Mouse (Mus musculus) G1E (cell line): ENCODE data around the gene Zfp93.

ENCODE experiments used
- CTCF ChIP-seq: IDR thresholded peaks from 2 replicates; pipeline ENCODE4 v1.5.1; 2012; ENCODE audit warnings: low read depth, low read length, inconsistent platforms, mixed read lengths
- GATA1 ChIP-seq: IDR thresholded peaks from 2 replicates; pipeline ENCODE4 v1.6.1; 2012; ENCODE audit warnings: borderline replicate concordance, low read length, inconsistent platforms, mixed read lengths
- GATA2 ChIP-seq: IDR thresholded peaks from 2 replicates; pipeline ENCODE4 v1.6.1; 2012; ENCODE audit warnings: low read depth, low read length, inconsistent platforms, borderline replicate concordance
- POLR2AphosphoS5 ChIP-seq: IDR thresholded peaks from 2 replicates; pipeline ENCODE4 v1.6.1; 2012; ENCODE audit warnings: low read depth, low read length, inconsistent platforms; ENCODE audit not compliant: insufficient replicate concordance

DNA sequence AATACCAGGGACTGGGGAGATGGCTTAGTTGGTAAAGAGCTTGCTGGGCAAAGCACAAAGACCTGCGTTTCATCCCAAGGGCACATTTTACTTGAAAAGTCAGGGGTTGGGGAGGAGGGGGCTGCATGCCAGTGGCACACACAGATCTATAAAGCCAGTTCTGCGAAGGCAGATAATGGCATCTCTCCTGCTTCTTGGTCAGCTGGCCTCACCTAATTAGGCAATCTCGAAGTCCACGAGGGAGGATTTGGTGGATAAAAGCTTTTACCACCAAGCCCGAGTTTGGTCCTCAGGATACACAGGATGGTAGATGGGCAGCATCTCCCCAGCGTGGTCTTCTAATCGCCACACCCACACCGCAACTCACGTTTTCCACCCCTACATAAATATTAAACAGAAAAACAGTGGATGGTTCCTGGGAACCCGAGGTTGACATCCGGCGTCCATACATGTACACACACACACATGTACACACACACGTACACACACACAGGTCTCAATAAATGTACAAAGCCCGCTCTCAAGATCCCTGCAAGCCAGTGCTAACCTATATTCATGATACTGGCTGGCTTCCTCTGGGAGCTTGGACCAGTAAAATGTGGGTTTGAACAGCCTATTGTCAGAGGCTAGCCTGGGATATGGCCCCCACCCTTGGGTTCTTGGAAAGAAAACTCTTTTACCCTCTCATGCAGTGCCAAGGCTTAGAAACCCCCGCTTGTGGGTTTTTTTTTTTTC is 27.3 kb downstream of the Zfp93 start:
- TF ChIP-seq GATA1 (no peak), CTCF (no peak), POLR2AphosphoS5 (no peak), GATA2 (no peak)
